Mouse (Mus musculus): ENCODE data around the gene Asic2.

Gene Asic2

GRCm38 (mm10) chr11:81954398-81954797, 13.9 kb downstream of the Asic2 start:
- DNase-seq (ENCODE audit: low spot score) = no peak

GRCm38 (mm10) chr11:81948021-81948420, 20.2 kb downstream of the Asic2 start:
- no peak for DNase-seq (ENCODE audit: low spot score)

GRCm38 (mm10) chr11:81942167-81942566, 26.1 kb downstream of the Asic2 start:
- DNase-seq (ENCODE audit: low spot score) = peak; percentile 3

- peak; percentile 28 for DNase-seq (ENCODE audit: low spot score)
Measured at GRCm38 (mm10) chr11:81940988-81941387, 27.3 kb downstream of the Asic2 start.

- DNase-seq (ENCODE audit: low spot score) = no peak
Measured at GRCm38 (mm10) chr11:81937516-81937915, 30.7 kb downstream of the Asic2 start.

GRCm38 (mm10) chr11:81926393-81926792, 41.9 kb downstream of the Asic2 start:
- no peak for DNase-seq (ENCODE audit: low spot score)

- DNase-seq (ENCODE audit: low spot score) = no peak
Measured at GRCm38 (mm10) chr11:81923626-81924025, 44.6 kb downstream of the Asic2 start.

GRCm38 (mm10) chr11:81923096-81923495, 45.2 kb downstream of the Asic2 start:
- no peak for DNase-seq (ENCODE audit: low spot score)

GRCm38 (mm10) chr11:81915501-81915900, 52.8 kb downstream of the Asic2 start:
- no peak for DNase-seq (ENCODE audit: low spot score)

GRCm38 (mm10) chr11:81913071-81913470, 55.2 kb downstream of the Asic2 start:
- no peak for DNase-seq (ENCODE audit: low spot score)

GRCm38 (mm10) chr11:81909397-81909894, 58.8 kb downstream of the Asic2 start:
- DNase-seq (ENCODE audit: low spot score) = no peak

GRCm38 (mm10) chr11:81908760-81909159, 59.5 kb downstream of the Asic2 start:
- DNase-seq (ENCODE audit: low spot score) = no peak

GRCm38 (mm10) chr11:81902318-81902717, 65.9 kb downstream of the Asic2 start:
- no peak for DNase-seq (ENCODE audit: low spot score)

GRCm38 (mm10) chr11:81897547-81898354, 70.5 kb downstream of the Asic2 start:
- DNase-seq (ENCODE audit: low spot score) = no peak

- no peak for DNase-seq (ENCODE audit: low spot score)
Measured at GRCm38 (mm10) chr11:81896511-81896910, 71.7 kb downstream of the Asic2 start.

- DNase-seq (ENCODE audit: low spot score) = no peak
Measured at GRCm38 (mm10) chr11:81871506-81872213, 96.6 kb downstream of the Asic2 start.

- DNase-seq (ENCODE audit: low spot score) = no peak
Measured at GRCm38 (mm10) chr11:81865661-81866382, 102.4 kb downstream of the Asic2 start.

GRCm38 (mm10) chr11:81860250-81860972, 107.8 kb downstream of the Asic2 start, which contains the start of gene 5530401A14Rik:
TSS of gene 5530401A14Rik (plus strand) at chr11:81860673.
- no peak for DNase-seq (ENCODE audit: low spot score)

GRCm38 (mm10) chr11:81847773-81848490, 120.3 kb downstream of the Asic2 start:
- no peak for DNase-seq (ENCODE audit: low spot score)

- peak; percentile 3 for DNase-seq (ENCODE audit: low spot score)
Measured at GRCm38 (mm10) chr11:81845686-81846036, 122.6 kb downstream of the Asic2 start.

All from adipocyte (in vitro differentiated cells).